Mouse (Mus musculus) hindbrain, embryonic 16.5 days (tissue): ENCODE measurements at regions not wholly inside any gene's neighbourhood (a gene's known extent, or its start where the extent isn't known, plus 50 kb on each side); places are given as distances from the start of the nearest gene placed in this dataset.

ENCODE experiments used
- ATAC-seq: fragments of 200-750 bp; cut with Nextera tagmentation; 2 replicates; pipeline ENCODE4 v1.8.0; 2017; ENCODE audit warnings: moderate TSS enrichment, moderate library complexity
- H3K27ac ChIP-seq: fragments of 300-500 bp; sonication (generic); 2 replicates; pipeline ENCODE4 v1.5.1; 2014; ENCODE audit warnings: low read depth, mild to moderate bottlenecking, control low read depth, low read length, moderate library complexity
- H3K27me3 ChIP-seq: fragments of 300-500 bp; sonication (generic); replicated peaks from 2 replicates; pipeline ENCODE4 v1.6.1; 2014; ENCODE audit warnings: low read length; ENCODE audit not compliant: control insufficient read depth, insufficient read depth
- H3K36me3 ChIP-seq: fragments of 300-500 bp; sonication (generic); 2 replicates; pipeline ENCODE4 v1.6.1; 2014; ENCODE audit warnings: mild to moderate bottlenecking, low read length, moderate library complexity, mixed read lengths; ENCODE audit not compliant: control insufficient read depth, insufficient read depth
- H3K4me1 ChIP-seq: fragments of 300-500 bp; sonication (generic); 2 replicates; pipeline ENCODE4 v1.6.1; 2014; ENCODE audit warnings: low read depth, low read length; ENCODE audit not compliant: control insufficient read depth, insufficient read depth
- H3K4me2 ChIP-seq: fragments of 300-500 bp; sonication (generic); 2 replicates; pipeline ENCODE4 v1.6.1; 2014; ENCODE audit warnings: mild to moderate bottlenecking, low read length, control low read depth, moderate library complexity
- H3K4me3 ChIP-seq: fragments of 300-500 bp; sonication (generic); 2 replicates; pipeline ENCODE4 v1.5.1; 2014; ENCODE audit warnings: mild to moderate bottlenecking, low read length, control low read depth, moderate library complexity
- H3K9ac ChIP-seq: fragments of 300-500 bp; sonication (generic); 2 replicates; pipeline ENCODE4 v1.6.1; 2014; ENCODE audit warnings: low read depth, mild to moderate bottlenecking, control low read depth, low read length, moderate library complexity
- H3K9me3 ChIP-seq: fragments of 300-500 bp; sonication (generic); 2 replicates; pipeline ENCODE4 v1.6.1; 2014; ENCODE audit warnings: mild to moderate bottlenecking, low read length, moderate library complexity; ENCODE audit not compliant: control insufficient read depth
- WGBS: fragments of 180-500 bp; shearing (Covaris S2); extraction: QIAGEN DNeasy Blood & Tissue Kit; methylation state at CpG from one replicate; pipeline ENCODE4 v1.1.7; 2014; 5-methylcytosine and 5-hydroxymethylcytosine counted together

GRCm38 (mm10) chr15:17715584-17715983, 987.0 kb downstream of the Cdh9 start:
- WGBS = 89% methylated on average over 2 of the region's 2 CpGs

GRCm38 (mm10) chr15:17730651-17731050, 1002.1 kb downstream of the Cdh9 start:
- no peak overlapping the region for H3K9ac ChIP-seq
- H3K27ac ChIP-seq = no peak overlapping the region
- no peaks in the 10 kb centered on the region for H3K36me3 ChIP-seq
- no peak for ATAC-seq
- no peaks in the 10 kb centered on the region for H3K4me1 ChIP-seq
- H3K4me3 ChIP-seq = no peak overlapping the region
- no peak overlapping the region for H3K4me2 ChIP-seq
- H3K9me3 ChIP-seq = no peaks in the 10 kb centered on the region
- H3K27me3 ChIP-seq = no peaks in the 10 kb centered on the region
- WGBS = 43% methylated on average over 1 of the region's 1 CpGs

More at GRCm38 (mm10) chr15:17715584-17715983, 987.0 kb downstream of the Cdh9 start:
- Histone ChIP-seq H3K36me3 (no peaks in the 10 kb centered on the region), H3K9me3 (no peaks in the 10 kb centered on the region), H3K4me1 (no peaks in the 10 kb centered on the region), H3K4me3 (no peak overlapping the region), H3K27me3 (no peaks in the 10 kb centered on the region), H3K27ac (no peak overlapping the region), H3K4me2 (no peak overlapping the region), H3K9ac (no peak overlapping the region)
- ATAC-seq = no peak

DNA sequence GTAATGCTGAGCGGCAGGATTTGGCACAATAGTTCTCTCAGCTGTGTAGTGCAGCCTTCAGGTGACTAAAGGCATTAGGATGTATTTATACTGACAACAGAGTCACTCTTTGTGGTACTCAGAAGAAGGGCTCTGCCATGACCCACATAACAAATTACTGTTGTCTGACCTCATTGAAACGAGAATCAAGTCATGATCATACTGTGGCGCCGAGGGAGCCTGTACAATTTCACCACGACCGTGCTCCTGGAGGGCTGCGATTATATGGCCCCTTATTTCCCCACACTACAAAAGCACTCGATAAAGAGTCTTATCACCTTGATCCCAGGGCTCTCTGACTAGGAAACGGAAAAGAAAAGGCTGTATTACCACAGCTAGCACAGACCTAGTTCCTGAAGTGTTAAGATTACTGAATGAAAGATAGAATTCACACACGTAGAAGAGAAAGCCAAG, 1041.7 kb downstream of the Cdh9 start:
- Histone ChIP-seq H3K27ac (no peak overlapping the region), H3K4me3 (no peak overlapping the region), H3K27me3 (no peaks in the 10 kb centered on the region), H3K36me3 (no peaks in the 10 kb centered on the region), H3K4me2 (no peak overlapping the region), H3K9ac (no peak overlapping the region), H3K4me1 (no peaks in the 10 kb centered on the region), H3K9me3 (no peaks in the 10 kb centered on the region)
- WGBS = 55% methylated on average over 10 of the region's 10 CpGs
- ATAC-seq = peak; percentile 40; the same call in 1 of the 2 replicates

DNA sequence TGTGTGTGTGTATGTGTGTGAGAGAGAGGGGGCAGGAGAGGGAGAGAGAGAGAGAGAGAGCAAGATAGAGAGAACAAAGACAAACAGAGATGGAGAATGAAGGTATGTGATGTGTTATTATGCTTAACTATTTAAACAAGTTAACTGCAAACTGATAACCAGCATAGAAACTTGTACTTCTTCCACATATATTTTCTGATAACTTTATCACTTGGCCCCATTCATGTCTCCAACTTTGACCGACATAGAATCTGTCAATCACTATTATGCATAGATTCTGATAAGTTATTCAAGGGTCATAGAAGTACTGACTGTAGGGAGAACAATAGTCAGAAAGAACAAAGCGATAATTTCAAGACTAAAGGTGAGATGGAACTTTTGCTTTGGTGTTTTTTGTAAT, 1039.0 kb upstream of the Cdh10 start:
- Histone ChIP-seq H3K4me1 (no peaks in the 10 kb centered on the region), H3K27me3 (no peaks in the 10 kb centered on the region), H3K27ac (no peak overlapping the region), H3K4me2 (no peak overlapping the region), H3K4me3 (no peak overlapping the region), H3K9me3 (no peaks in the 10 kb centered on the region), H3K9ac (no peak overlapping the region), H3K36me3 (no peaks in the 10 kb centered on the region)
- ATAC-seq = no peak
- 93% methylated on average over 2 of the region's 2 CpGs for WGBS

DNA sequence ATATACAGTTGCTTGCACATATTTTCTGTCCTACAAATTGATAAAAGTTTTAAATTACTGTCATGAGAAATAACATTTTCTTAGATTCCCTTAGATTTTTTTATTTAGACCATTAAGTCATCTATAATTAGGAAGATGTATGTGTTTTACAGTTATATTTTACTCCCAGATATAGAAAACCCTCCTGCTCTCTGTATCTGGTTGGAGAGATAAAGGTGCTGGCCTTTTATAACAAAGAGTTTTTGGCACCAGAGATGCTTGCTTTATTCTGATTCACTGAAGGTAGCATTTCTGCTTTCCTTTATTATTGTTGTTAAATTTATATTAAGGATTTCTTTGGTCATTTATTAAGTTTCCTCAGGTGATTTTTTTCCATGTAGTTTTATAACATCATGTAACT, 1035.4 kb upstream of the Cdh10 start:
- H3K9me3 ChIP-seq = no peaks in the 10 kb centered on the region
- H3K27ac ChIP-seq = no peak overlapping the region
- H3K4me2 ChIP-seq = no peak overlapping the region
- no peaks in the 10 kb centered on the region for H3K27me3 ChIP-seq
- no peaks in the 10 kb centered on the region for H3K4me1 ChIP-seq
- no peaks in the 10 kb centered on the region for H3K36me3 ChIP-seq
- H3K4me3 ChIP-seq = no peak overlapping the region
- H3K9ac ChIP-seq = no peak overlapping the region
- no peak for ATAC-seq

DNA sequence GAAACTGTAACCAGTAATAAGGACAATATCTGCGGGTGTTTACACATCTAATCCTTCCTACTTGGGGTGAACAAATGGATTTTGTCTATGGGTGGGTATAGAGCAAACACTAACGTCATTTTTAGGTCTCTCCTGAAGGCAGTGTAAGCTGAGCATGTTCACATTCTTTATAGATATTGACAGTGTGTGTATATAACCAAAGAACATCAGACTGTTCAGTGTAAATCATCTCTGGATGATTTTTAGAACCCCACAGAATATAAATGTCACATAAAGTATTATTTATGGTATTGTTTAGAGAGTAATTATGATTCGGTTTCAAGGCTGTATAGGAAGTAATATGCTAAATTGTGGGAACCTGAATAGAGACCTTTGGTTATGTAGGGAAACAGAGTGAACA, 1021.2 kb upstream of the Cdh10 start:
- Histone ChIP-seq H3K4me2 (no peak overlapping the region), H3K27me3 (no peaks in the 10 kb centered on the region)
- 85% methylated on average over 3 of the region's 3 CpGs for WGBS

DNA sequence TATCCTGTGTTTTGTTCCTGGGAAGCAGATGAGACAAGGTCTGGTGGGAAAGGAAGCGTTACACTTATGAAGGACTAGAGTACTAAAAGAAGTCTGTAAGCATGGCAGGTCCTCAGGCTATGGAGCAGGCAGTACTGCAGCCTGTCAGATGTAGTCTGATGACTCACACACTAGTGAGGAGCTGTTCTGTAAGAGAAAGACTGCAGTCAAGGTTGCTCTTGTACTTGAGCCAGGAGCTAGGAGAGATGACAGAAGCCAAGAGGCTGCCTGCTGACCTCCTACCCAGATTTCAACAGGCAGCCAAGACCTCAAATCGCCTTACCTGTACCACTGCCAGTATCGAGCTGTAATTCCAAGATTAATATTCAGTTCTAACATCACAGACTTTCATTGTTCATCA, 1017.3 kb upstream of the Cdh10 start:
- no peaks in the 10 kb centered on the region for H3K36me3 ChIP-seq
- no peaks in the 10 kb centered on the region for H3K9me3 ChIP-seq
- no peaks in the 10 kb centered on the region for H3K4me1 ChIP-seq
- no peaks in the 10 kb centered on the region for H3K27me3 ChIP-seq
- H3K4me3 ChIP-seq = no peak overlapping the region
- 68% methylated on average over 3 of the region's 3 CpGs for WGBS
- no peak overlapping the region for H3K27ac ChIP-seq
- no peak overlapping the region for H3K4me2 ChIP-seq
- H3K9ac ChIP-seq = no peak overlapping the region
- ATAC-seq = peak; percentile 87

More for the DNA sequence above, 1021.2 kb upstream of the Cdh10 start:
- ATAC-seq = no peak
- Histone ChIP-seq H3K36me3 (no peaks in the 10 kb centered on the region), H3K9me3 (no peaks in the 10 kb centered on the region), H3K27ac (no peak overlapping the region), H3K9ac (no peak overlapping the region), H3K4me3 (no peak overlapping the region), H3K4me1 (no peaks in the 10 kb centered on the region)

DNA sequence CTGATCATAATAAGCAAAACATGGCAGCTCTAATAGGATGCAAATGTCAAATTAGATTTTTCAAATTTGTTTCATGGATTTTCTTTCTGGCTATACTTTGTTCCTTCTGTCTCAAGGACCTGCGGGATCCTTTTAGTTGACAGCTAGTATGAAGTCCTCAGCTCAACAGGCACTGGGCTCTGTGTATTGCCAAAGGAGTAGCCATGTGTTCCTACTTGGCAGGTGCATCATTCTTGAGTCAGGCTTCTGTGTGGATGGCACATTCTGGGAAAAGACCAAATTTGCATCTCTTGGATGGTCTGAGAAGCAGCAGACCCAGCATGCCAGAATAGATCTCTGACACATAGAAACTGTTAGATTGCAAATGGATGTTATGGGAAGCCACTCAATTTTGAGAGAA, 1015.6 kb upstream of the Cdh10 start:
- 92% methylated on average over 1 of the region's 1 CpGs for WGBS
- Histone ChIP-seq H3K4me2 (no peak overlapping the region), H3K4me1 (no peaks in the 10 kb centered on the region), H3K9me3 (no peaks in the 10 kb centered on the region), H3K27ac (no peak overlapping the region), H3K27me3 (no peaks in the 10 kb centered on the region), H3K4me3 (no peak overlapping the region), H3K9ac (no peak overlapping the region), H3K36me3 (no peaks in the 10 kb centered on the region)
- ATAC-seq = peak; percentile 84

- H3K36me3 ChIP-seq = no peaks in the 10 kb centered on the region
- no peak overlapping the region for H3K4me2 ChIP-seq
- H3K9ac ChIP-seq = no peak overlapping the region
- H3K27ac ChIP-seq = no peak overlapping the region
- peaks cover 8% of the 10 kb centered on the region; the same call in 1 of the 2 replicates for H3K9me3 ChIP-seq
- 81% methylated on average over 5 of the region's 5 CpGs for WGBS
- ATAC-seq = no peak
- no peaks in the 10 kb centered on the region for H3K4me1 ChIP-seq
- no peak overlapping the region for H3K4me3 ChIP-seq
- no peaks in the 10 kb centered on the region for H3K27me3 ChIP-seq
Measured at GRCm38 (mm10) chr15:17830376-17830775, 988.4 kb upstream of the Cdh10 start.

DNA sequence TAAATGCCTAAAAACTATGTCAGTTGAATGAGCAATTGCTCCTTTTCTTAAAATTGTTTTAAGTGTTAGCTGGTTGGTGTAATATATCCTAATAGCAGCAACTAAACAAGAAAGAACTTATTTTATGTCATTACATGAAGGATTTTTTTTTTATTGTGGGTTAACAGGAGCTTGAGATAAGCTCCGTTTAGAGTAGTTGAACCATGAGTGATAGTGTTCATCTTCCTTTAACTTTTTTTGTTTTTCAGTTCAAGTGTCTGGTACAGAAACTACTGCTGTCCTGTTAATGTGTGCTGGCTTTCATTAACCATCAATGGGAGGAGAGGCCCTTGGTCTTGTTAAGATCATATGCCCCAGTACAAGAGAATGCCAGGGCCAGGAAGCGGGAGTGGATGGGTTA, 986.8 kb upstream of the Cdh10 start:
- 93% methylated on average over 2 of the region's 2 CpGs for WGBS
- no peak overlapping the region for H3K4me3 ChIP-seq
- no peak overlapping the region for H3K4me2 ChIP-seq
- no peaks in the 10 kb centered on the region for H3K27me3 ChIP-seq
- no peak overlapping the region for H3K9ac ChIP-seq
- H3K27ac ChIP-seq = no peak overlapping the region
- H3K9me3 ChIP-seq = peaks cover 3% of the 10 kb centered on the region; the same call in 1 of the 2 replicates
- no peaks in the 10 kb centered on the region for H3K36me3 ChIP-seq
- ATAC-seq = no peak
- H3K4me1 ChIP-seq = no peaks in the 10 kb centered on the region
